Mouse (Mus musculus): Measurements from ENCODE around the gene 4930524B15Rik. TPM values are rescaled to one million over a fixed set of nuclear protein-coding genes. Genes with fewer than 3 reads are reported as not detected.
"Not testable (repeated sequence)": the region's sequence is repeated elsewhere in the genome, so short reads cannot be mapped to it uniquely, and the experiment has no call there.

Gene 4930524B15Rik
- polyA plus RNA-seq, 1 experiment from 2014 or later = 0.08 TPM

DNA sequence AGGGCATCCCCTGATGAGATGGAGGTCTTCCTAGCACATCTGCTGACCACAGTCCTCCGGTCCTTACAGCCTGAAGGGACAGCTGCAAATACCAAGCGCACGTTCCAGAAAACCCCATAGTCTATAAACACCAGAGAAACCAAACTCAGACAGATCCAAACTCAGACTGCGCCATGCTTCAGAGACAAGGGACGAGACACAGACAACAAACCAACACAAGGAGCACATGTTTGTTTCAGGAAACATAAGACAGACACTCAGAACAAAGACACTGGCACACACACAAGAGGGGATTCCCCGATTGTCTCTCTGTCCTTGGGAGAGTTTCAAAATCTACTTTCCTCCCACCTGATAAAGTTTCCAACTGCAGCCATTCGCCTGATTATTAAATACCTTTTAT lies 16.4 kb downstream of the 4930524B15Rik start:
- TF ChIP-seq EP300 (optimal IDR thresholded peaks at IDR 0.05) = no peak
- TF ChIP-seq CTCF (IDR thresholded peaks at IDR 0.05; ENCODE audit: low read depth) = no peak
- 73% methylated on average over 7 of the region's 7 CpGs for WGBS
- H3K4me2 ChIP-seq (replicated peaks; ENCODE audit: low read depth) = no peak overlapping the region
- H3K9ac ChIP-seq (ENCODE audit: low read length) = no peak overlapping the region
- no peaks in the 10 kb centered on the region for H3K27me3 ChIP-seq (ENCODE audit: control insufficient read depth, insufficient read depth, low read length)
- H3K4me3 ChIP-seq (ENCODE audit: low read depth, low read length) = no peak overlapping the region
- H3K36me3 ChIP-seq (ENCODE audit: control insufficient read depth, insufficient read depth, low read length) = no peaks in the 10 kb centered on the region
- ATAC-seq (ENCODE audit: low FRiP score, low TSS enrichment) = no peak
- no peak overlapping the region for H3K27ac ChIP-seq (replicated peaks)
- DNase-seq (ENCODE audit: low spot score) = no peak
- no peaks in the 10 kb centered on the region for H3K4me1 ChIP-seq (replicated peaks; ENCODE audit: control insufficient read depth, insufficient read depth)
- H3K9me3 ChIP-seq (ENCODE audit: control insufficient read depth, low read length) = no peaks in the 10 kb centered on the region

DNA sequence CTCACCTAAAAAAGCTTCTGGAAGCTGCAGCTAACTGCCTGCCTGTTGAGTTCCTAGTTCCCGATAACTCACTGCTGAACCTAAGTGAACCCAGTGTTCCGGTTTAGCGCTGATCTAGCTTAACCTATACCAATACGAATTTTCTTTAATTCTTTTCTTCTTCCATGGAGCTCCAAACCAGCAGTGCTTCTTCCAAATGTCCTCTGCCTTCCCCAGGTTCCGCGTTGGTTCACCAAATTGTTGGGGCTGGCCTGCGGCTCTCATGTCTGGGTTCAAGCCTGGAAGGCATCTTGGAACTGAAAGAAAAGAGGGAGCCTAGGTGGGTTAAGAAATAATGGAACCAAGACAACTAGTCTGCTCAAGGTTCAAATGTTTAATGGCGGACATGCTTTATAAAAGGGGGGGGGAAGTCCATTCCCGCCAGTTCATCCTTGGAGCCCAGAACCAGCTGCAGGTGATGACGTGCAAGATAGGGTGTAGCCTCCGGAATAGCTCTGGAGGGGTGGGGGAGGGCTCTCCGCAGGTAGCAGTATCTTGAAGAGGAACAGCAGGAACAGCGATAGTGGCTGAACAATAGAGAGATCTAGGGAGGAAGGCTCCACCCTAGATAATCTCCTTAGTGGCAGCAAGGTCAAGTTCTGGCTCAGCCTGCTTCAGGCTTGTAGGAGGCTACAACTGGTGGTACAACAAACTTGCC lies 17.0 kb downstream of the 4930524B15Rik start:
- not testable (repeated sequence) for H3K4me1 ChIP-seq (replicated peaks; ENCODE audit: control insufficient read depth, insufficient read depth); H3K27me3 ChIP-seq (ENCODE audit: control insufficient read depth, insufficient read depth, low read length); ATAC-seq (ENCODE audit: low FRiP score, low TSS enrichment); DNase-seq (ENCODE audit: low spot score); H3K4me2 ChIP-seq (replicated peaks; ENCODE audit: low read depth); H3K36me3 ChIP-seq (ENCODE audit: control insufficient read depth, insufficient read depth, low read length); H3K9ac ChIP-seq (ENCODE audit: low read length); H3K4me3 ChIP-seq (ENCODE audit: low read depth, low read length); H3K9me3 ChIP-seq (ENCODE audit: control insufficient read depth, low read length); H3K27ac ChIP-seq (replicated peaks)
- WGBS = 79% methylated on average over 13 of the region's 13 CpGs

DNA sequence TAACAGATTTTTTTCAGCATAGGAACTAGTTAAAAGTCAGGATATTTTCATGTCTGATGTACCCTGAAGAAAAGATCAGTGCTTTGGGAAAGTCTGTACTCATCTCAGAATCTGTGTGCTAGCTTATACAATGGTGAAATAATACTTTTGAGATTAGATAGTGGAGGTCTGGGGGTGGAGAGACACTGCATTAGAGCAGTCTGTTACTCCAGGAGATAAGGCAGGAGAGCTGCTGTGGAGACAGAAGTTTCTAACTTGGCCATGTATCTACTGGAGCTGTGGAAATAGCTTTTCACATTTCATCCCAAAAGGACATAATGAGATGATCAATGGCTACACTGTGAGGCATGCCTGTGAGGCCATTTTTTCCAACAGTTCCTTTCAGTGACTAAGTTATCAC lies 17.9 kb downstream of the 4930524B15Rik start:
- Histone ChIP-seq H3K4me3 (ENCODE audit: low read depth, low read length) (no peak overlapping the region), H3K36me3 (ENCODE audit: control insufficient read depth, insufficient read depth, low read length) (no peaks in the 10 kb centered on the region), H3K27ac (replicated peaks) (no peak overlapping the region), H3K9ac (ENCODE audit: low read length) (no peak overlapping the region), H3K27me3 (ENCODE audit: control insufficient read depth, insufficient read depth, low read length) (no peaks in the 10 kb centered on the region), H3K4me1 (replicated peaks; ENCODE audit: control insufficient read depth, insufficient read depth) (no peaks in the 10 kb centered on the region), H3K9me3 (ENCODE audit: control insufficient read depth, low read length) (no peaks in the 10 kb centered on the region), H3K4me2 (replicated peaks; ENCODE audit: low read depth) (no peak overlapping the region)
- DNase-seq (ENCODE audit: low spot score) (no peak), ATAC-seq (ENCODE audit: low FRiP score, low TSS enrichment) (no peak)
- TF ChIP-seq CTCF (IDR thresholded peaks at IDR 0.05; ENCODE audit: low read depth) (no peak), EP300 (optimal IDR thresholded peaks at IDR 0.05) (no peak)

DNA sequence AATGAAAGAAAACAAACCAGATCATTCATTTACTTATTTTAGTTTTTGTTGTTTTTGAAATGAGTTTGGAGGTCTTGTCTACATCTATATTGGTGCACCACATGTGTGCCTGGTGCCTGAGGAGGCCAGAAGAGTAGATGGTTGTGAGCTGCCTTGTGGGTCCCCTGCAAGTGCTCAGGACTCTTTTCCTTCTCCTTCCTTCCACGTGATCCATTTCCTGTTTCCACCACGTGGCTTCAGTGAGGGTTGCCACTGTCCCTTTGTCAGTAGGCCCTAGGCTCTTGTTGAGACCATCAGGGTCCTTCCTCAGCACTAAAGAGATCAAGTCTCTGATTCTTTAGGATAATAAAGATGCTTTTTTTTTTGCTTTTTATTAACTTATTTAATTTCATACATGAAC lies 19.4 kb downstream of the 4930524B15Rik start:
- no peaks in the 10 kb centered on the region for H3K9me3 ChIP-seq (ENCODE audit: control insufficient read depth, low read length)
- no peak for ATAC-seq (ENCODE audit: low FRiP score, low TSS enrichment)
- no peak overlapping the region for H3K27ac ChIP-seq (replicated peaks)
- H3K4me3 ChIP-seq (ENCODE audit: low read depth, low read length) = no peak overlapping the region
- TF ChIP-seq EP300 (optimal IDR thresholded peaks at IDR 0.05) (no peak), CTCF (IDR thresholded peaks at IDR 0.05; ENCODE audit: low read depth) (no peak)
- no peaks in the 10 kb centered on the region for H3K27me3 ChIP-seq (ENCODE audit: control insufficient read depth, insufficient read depth, low read length)
- no peak for DNase-seq (ENCODE audit: low spot score)
- no peaks in the 10 kb centered on the region for H3K4me1 ChIP-seq (replicated peaks; ENCODE audit: control insufficient read depth, insufficient read depth)
- H3K36me3 ChIP-seq (ENCODE audit: control insufficient read depth, insufficient read depth, low read length) = no peaks in the 10 kb centered on the region
- 62% methylated on average over 2 of the region's 2 CpGs for WGBS
- H3K9ac ChIP-seq (ENCODE audit: low read length) = no peak overlapping the region
- H3K4me2 ChIP-seq (replicated peaks; ENCODE audit: low read depth) = no peak overlapping the region

DNA sequence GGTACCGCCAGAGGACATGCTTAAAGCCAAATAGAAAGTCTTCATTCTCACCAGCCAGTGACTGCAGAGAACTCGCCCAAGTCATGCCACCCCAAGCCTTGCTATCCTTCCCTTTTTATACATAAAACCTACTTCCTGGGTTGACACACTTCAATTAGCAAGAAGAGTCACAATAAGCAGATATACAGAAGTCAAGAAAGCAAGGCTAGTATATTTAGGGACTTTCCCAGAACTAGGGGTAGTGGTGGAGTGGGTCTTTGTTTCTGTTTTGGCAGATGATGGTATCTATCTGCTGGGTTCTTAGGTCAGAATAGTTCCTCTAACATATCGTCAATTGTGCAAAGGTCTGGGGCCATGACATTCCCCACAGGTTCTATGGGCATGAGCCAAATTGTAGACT lies 27.1 kb downstream of the 4930524B15Rik start:
- H3K9ac ChIP-seq (ENCODE audit: low read length) = no peak overlapping the region
- ATAC-seq (ENCODE audit: low FRiP score, low TSS enrichment) = no peak
- no peak overlapping the region for H3K27ac ChIP-seq (replicated peaks)
- H3K4me3 ChIP-seq (ENCODE audit: low read depth, low read length) = no peak overlapping the region
- H3K4me1 ChIP-seq (replicated peaks; ENCODE audit: control insufficient read depth, insufficient read depth) = no peaks in the 10 kb centered on the region
- no peak for DNase-seq (ENCODE audit: low spot score)
- 89% methylated on average over 3 of the region's 3 CpGs for WGBS
- no peak overlapping the region for H3K4me2 ChIP-seq (replicated peaks; ENCODE audit: low read depth)
- no peaks in the 10 kb centered on the region for H3K36me3 ChIP-seq (ENCODE audit: control insufficient read depth, insufficient read depth, low read length)
- H3K9me3 ChIP-seq (ENCODE audit: control insufficient read depth, low read length) = no peaks in the 10 kb centered on the region
- no peaks in the 10 kb centered on the region for H3K27me3 ChIP-seq (ENCODE audit: control insufficient read depth, insufficient read depth, low read length)
- no peak for TF ChIP-seq EP300 (optimal IDR thresholded peaks at IDR 0.05)
- no peak for TF ChIP-seq CTCF (IDR thresholded peaks at IDR 0.05; ENCODE audit: low read depth)

DNA sequence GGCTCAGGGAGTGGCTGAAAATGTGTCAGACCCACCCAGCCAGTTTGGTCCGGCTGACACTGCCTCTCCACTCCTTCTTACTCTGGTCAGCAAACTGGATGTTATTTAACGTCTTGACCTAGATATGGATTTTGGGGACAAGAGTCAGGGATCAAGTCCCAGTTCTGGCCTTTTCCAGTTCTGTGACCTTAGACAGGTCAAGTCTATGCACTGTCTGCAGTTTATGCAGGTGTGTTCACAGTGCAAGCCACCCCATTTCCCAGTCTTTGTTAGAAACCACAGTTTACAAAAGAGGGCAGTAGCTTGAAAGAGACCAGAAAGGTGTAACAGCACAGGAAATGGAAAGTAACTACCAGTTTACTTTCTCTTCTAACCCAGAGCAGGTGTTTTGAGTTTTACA lies 34.3 kb downstream of the 4930524B15Rik start:
- Histone ChIP-seq H3K36me3 (ENCODE audit: control insufficient read depth, insufficient read depth, low read length) (no peaks in the 10 kb centered on the region), H3K4me2 (replicated peaks; ENCODE audit: low read depth) (no peak overlapping the region), H3K27me3 (ENCODE audit: control insufficient read depth, insufficient read depth, low read length) (no peaks in the 10 kb centered on the region), H3K4me1 (replicated peaks; ENCODE audit: control insufficient read depth, insufficient read depth) (no peaks in the 10 kb centered on the region), H3K4me3 (ENCODE audit: low read depth, low read length) (no peak overlapping the region), H3K9ac (ENCODE audit: low read length) (no peak overlapping the region), H3K9me3 (ENCODE audit: control insufficient read depth, low read length) (no peaks in the 10 kb centered on the region), H3K27ac (replicated peaks) (no peak overlapping the region)
- WGBS = 30% methylated on average over 2 of the region's 2 CpGs
- ATAC-seq (ENCODE audit: low FRiP score, low TSS enrichment) (0 out of 2 replicates have a peak, but pooled peaks have one; percentile 25), DNase-seq (ENCODE audit: low spot score) (peak; percentile 18)
- TF ChIP-seq EP300 (optimal IDR thresholded peaks at IDR 0.05) (no peak), CTCF (IDR thresholded peaks at IDR 0.05; ENCODE audit: low read depth) (no peak)

Data from stomach, postnatal 0 days (tissue).